Mouse (Mus musculus): ENCODE measurements around the gene Szt2.

Szt2 gene

DNA sequence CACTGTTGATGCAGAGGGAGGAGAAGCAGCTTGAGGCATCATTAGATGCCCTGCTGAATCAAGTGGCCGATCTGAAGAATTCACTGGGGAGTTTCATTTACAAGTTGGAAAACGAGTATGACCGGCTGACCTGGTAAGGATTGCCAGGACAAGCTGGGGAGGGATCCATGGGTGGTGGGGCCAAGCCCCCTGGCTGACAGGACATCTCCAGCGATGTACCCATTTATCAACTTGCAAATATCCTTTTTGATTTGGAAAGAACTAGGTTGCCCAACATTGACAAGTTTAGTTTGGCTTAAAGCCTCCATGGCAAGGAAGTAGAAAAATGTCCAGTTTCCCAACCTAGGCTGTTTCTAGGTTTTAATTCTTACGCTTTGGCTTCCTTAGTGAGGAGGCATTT lies 1.8 kb upstream of the Szt2 start:
- DNase-seq (ENCODE audit: low spot score) = no peak

GRCm38 (mm10) chr4:118402701-118403100 lies 6.4 kb downstream of the Szt2 start:
- DNase-seq (ENCODE audit: low spot score) = no peak

- DNase-seq (ENCODE audit: low spot score) = no peak
Measured at GRCm38 (mm10) chr4:118401918-118402317, 7.2 kb downstream of the Szt2 start.

DNA sequence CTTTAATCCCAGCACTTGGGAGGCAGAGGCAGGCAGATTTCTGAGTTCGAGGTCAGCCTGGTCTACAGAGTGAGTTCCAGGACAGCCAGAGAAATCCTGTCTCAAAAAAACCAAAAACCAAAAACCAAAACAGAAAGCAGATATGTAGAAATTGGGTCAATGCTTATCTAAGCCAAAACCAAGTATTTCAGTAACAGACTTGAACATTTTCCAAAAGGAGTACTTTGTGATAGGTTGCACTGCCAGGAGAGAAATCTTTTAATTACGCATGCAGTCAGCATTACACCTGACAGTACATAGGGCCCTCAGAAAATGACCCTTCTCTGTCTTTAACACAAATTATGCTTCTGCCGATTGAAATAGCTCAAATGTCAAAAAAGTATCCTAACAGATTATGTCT lies 7.7 kb downstream of the Szt2 start:
- DNase-seq (ENCODE audit: low spot score) = no peak

DNA sequence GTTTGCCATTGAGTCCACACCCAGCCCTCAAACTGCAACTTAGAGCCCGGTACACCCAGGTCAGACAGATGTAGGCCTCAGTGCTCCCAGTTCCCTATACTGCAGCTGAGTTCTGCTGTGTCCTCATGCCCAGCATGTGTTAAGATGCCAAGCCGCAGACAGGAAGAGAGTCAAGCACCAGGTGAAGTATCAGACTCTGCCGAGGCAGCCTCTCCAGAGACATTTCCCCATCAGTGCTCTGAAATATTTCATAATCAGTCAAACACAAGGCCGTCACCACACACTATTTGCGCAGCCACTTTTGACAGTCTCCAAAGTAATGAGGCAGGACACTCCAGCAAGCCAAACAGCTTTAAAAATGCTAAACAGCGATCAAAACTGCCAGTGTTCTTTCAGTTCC lies 10.7 kb downstream of the Szt2 start:
- no peak for DNase-seq (ENCODE audit: low spot score)

DNA sequence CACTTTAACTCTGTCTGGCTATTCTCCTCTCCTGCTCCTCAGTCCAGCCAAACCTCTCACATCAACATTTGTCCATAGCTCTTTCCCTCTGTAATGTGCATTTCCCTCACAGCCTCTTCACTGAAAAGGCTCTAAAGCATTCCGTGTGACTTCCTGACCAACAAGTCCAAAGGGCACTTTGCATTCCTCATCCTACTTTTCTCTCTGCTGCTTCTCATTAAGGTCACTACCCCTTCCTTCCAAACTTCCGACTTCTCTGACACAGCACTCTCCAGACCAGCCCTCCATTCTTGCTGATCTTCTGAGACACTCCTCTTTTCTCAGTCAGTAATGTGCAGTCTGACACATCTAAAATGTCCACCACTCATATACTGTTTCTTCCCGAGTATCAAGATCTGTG lies 12.6 kb downstream of the Szt2 start:
- DNase-seq (ENCODE audit: low spot score) = no peak

DNA sequence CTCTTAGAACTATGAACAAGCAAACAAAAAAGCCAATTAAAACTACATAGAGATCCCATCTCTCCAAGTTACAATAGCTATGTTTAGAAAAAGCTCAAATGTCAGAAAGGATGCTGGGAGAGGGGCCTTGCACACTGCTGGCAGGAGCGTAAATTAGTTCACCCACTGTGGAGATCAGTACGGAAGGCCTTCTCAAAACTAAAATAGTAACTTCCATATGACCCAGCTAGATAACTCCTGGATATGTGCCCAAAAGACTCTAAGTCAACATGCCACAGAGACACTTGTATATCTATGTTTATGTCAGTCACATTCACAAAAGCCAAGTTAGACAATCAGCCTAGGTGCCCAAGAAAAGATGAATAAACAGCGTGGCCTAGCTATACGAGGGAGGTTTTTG lies 13.8 kb downstream of the Szt2 start:
- DNase-seq (ENCODE audit: low spot score) = no peak

GRCm38 (mm10) chr4:118394505-118394904 lies 14.6 kb downstream of the Szt2 start:
- no peak for DNase-seq (ENCODE audit: low spot score)

GRCm38 (mm10) chr4:118390146-118390545 lies 18.9 kb downstream of the Szt2 start:
- DNase-seq (ENCODE audit: low spot score) = no peak

DNA sequence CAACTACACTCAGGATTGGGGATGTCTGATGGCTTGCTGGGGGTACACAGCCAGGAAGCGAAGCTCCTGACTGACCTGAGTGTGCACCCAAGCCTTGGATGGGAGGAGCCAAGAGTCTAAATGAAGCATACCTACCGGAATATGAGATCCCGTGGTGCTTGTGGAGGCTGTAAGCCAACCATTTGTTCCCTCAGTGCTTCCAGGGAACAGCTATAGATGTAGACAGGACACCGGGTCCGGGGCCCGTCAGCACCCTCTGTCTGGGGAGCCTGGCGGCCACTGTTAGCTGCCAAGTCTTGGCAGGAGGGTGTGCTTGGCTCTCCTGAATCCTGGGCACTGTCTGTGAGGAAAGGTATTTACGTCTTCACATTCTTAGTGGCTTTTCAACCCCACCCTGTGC lies 21.8 kb downstream of the Szt2 start:
- DNase-seq (ENCODE audit: low spot score) = no peak

DNA sequence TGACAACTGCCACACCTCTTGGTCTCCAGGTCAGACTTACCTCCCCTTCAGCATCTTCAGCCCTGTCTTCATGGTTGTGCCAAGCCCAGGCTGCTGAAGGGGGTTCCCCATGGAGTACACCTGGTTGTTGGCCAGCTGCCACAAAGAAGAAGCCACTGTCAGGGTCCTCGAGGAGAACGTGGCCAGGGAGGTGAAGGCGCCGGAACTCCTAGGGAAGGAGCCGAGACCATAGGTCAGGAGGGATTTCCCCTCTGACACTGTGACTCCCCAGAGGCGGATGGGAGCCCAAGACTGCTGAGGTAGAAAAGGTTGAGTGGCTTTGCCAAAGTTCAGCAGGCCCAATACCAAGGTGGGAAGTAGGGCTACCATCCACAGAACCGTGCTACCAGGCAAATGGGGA lies 25.8 kb downstream of the Szt2 start:
- no peak for DNase-seq (ENCODE audit: low spot score)

DNA sequence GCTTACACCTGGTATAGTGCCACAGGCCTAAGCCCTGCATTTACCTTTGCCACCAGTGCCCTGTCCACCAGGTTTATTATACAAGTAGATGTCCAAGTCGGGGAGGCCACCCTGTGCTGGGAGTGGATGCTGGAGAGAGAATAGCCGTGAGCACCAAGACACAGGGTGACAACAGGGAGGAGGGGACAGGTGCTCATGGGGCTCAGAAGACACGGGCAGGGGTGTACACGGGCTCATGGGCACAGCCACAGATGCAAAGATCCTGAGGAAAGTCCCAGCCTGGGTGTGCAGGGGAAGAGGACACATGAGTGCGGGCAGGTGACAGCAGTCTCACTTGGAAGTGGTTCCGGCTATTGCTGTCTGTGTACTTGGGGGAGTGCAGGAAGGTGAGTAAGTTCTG lies 33.1 kb downstream of the Szt2 start:
- no peak for DNase-seq (ENCODE audit: low spot score)

GRCm38 (mm10) chr4:118371822-118372221 lies 37.3 kb downstream of the Szt2 start:
- DNase-seq (ENCODE audit: low spot score) = no peak

DNA sequence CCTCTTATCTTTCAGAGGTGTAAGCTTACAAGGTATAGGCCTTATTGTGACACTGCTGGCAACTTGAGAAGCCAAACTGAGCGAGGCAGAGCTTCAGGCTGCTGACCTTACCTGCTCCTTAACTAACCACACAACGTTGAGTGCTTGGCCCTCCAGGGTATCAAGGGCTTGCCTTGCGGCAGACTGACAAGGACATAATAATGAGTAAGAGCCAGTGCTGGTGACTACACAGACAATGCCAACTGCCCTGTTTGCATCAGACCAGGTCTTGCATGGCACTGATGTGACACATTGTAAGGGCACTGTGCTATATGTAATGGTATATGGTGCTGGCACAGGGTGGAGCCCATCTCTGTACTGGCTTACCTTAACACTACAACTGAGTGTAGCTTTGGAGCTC lies 40.5 kb downstream of the Szt2 start:
- DNase-seq (ENCODE audit: low spot score) = no peak

- no peak for DNase-seq (ENCODE audit: low spot score)
Measured at GRCm38 (mm10) chr4:118367551-118367950, 41.5 kb downstream of the Szt2 start.

- no peak for DNase-seq (ENCODE audit: low spot score)
Measured at GRCm38 (mm10) chr4:118365991-118366390, 43.1 kb downstream of the Szt2 start.

DNA sequence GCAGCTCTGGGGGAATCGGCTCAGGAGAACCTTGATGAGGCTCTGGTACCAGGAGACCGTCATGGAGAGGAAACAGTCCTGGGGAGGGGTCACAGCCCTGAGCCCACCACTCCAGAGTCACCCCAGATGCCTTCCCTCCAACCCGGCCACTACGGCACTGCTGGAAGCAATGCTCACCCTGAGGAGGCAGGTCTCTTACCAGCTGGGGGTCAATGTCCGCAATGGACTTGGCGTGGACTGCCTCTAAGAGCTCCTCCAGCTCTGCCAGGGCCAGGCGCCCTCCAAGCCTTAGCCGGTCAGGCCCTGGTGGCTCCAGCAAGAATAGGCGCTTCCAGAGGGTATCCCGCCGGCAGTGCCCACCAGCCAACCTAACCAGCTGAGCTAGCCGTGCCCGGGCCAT lies 44.4 kb downstream of the Szt2 start:
- no peak for DNase-seq (ENCODE audit: low spot score)

DNA sequence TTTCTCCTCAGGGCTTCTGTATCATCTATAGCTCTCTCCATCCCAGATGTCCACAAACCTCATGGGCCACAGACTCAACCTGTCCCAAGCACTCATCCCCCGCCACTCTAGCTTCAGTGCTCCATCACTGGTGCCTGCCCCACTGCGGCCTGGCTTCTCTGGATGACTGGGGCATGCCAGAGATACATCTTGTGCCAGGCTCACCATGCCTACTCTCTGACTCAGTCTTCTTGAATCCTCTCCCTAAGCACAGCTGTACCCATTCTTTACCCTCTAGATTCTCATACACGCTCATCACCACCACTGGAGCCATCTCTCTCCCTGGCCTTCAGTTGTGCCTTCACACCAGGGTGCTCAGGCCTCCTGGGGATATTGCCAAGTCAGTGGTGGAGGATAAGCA lies 45.1 kb downstream of the Szt2 start:
- DNase-seq (ENCODE audit: low spot score) = no peak

DNA sequence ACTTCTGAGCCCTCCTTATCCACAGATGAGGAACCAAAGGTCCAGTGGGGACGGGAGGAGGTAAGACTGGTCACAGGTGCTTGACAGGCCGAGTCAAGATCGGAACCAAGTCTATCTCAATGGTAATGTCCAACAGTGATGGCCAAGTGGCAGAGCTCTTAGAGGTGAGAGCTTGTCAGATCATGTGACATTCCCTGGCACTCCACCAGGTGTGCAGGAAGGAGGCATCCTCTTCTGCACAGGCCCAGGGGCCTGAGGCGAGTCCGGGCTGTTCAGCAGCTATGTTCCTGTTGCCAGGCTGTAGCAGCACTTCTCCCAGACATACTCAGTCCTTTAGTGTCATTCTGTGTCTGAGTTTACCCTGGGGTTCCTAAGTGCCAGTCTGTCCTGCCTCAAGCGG lies 46.2 kb downstream of the Szt2 start:
- no peak for DNase-seq (ENCODE audit: low spot score)

GRCm38 (mm10) chr4:118361451-118361850 lies 47.6 kb downstream of the Szt2 start:
- no peak for DNase-seq (ENCODE audit: low spot score)

GRCm38 (mm10) chr4:118359896-118360720 lies 49.0 kb downstream of the Szt2 start:
- peak; percentile 63 for DNase-seq (ENCODE audit: low spot score)

DNA sequence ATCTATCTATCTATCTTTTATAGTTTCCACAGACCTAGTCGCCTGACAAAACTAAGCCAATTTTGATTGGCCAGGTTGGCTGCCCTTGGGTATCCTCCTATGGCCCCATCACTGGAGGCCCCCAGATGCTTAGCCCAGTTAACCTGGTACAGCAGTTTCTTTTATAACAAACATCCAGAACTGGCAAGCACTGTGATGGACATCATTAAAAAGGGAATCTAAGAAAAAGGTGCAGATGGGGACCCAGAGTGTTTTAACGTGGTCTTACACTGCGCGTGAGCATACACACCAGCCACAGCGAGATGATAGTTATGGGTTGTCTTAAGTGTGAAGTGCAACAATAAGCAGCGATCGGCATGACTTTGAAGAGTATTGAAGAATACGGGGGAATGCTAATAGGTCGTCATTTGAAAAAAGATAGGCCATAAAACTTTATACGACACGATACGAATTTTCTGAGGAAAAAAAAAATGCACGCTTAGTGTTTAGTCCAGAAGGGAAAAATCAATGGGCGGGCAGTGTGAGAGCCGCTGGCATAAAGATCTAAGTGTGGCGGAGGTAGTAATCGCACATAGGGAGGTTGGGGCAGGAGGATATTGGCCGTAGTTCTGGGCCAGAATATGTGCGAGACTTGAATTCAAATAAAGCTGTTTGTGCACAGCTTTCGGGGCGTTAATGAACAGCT lies 49.7 kb downstream of the Szt2 start:
- DNase-seq (ENCODE audit: low spot score) = no peak

DNA sequence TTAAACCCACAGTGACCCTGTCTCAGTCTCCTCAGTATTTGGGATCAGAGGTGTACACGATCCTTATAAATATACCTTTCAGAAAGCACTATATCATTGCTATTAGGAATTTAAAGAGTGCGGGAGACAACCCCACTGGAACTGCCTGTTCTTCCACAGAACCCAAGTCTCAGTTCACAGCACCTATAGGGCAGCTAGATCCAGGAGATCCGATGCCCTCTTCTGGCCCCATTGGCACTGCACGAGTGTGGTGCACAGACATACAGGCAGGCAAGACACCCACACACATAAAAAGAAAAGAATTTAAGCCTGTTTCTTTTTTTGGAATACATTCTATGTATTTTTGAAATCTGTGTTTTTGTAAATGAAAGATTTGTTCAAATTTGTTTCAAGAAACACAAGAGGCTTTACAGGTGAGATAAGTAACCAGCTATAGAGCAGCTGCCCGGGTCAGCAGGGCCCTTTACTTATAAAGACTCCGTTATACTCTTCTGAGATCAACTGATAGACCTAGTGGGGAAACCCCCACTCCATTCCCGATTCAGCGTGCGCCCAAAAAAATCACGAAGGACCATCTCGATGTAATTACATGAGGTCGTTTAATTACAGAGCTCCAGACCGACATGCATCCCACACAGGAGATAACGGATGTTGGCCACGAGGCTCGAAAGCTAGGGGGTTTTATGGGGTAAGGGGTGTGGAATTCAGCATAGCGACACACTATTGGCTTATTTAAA lies 50.7 kb downstream of the Szt2 start:
- DNase-seq (ENCODE audit: low spot score) = no peak
